Mouse (Mus musculus) mouse embryonic stem cell (cell line): ENCODE measurements around the gene Tssk2.

Source experiments
- in situ Hi-C, 2 experiments: fragments of 300-500 bp; cut with MboI; formaldehyde crosslinking; loops; 1 replicate in 1 of 2; 3 replicates in 1 of 2; pipeline ENCODE4 v1.14.3; 2019 to 2020; ENCODE audit warnings: low sequenced_read_pairs in 2 of 2, low pct_unique_long_range_greater_than_20kb in 1 of 2, mixed read lengths in 1 of 2; ENCODE audit not compliant: unreplicated experiment in 1 of 2

Gene Tssk2

GRCm38 (mm10) chr16:17898462-17898861, at the start of gene Tssk2, which contains the start of gene Dgcr2:
Gene Tssk2, plus strand, starts transcription at chr16:17898637.
Gene Dgcr2, minus strand, starts transcription at chr16:17898562.
- in situ Hi-C loops, result no loop called here

GRCm38 (mm10) chr16:17848928-17849327, 49.5 kb upstream of the Tssk2 start:
- in situ Hi-C loops, result no loop called here

DNA sequence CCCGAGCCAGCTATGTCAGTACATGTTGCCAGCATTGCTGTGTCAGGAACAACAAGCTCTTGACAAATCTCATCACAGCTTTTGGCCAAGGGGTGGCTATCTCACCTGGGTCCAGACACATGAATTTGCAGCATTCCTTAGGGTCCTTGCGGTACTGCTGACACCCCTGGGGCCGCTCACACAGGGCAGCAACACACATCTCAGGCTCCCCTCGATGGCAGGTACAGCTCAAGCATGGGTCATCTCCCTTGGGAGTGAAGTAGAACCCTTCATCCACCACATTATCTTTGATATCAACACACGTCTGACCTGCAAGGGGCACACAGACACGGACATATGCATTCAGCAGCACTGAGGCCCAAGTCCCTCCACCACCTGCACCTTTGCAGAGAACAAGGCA, 49.0 kb upstream of the Tssk2 start:
- in situ Hi-C loops, result no loop called here

DNA sequence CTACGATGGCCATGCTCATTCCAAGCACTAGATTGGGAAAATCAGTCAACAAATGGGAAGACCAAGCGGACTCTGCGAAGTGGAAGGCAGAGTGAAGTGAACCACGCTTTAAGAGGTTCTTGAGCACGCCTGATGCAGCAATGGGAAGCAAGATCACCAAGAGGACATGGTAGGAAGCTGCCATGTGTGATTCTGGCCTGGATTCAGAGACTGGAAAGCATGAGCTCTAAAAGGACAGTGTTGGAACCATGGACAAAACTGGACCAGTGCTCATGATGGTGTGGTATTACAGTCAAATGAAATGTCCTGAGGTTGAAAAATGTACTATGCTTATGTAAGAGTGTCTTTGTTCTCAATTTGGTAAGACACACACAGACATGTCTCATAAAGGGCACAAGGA, 47.1 kb upstream of the Tssk2 start:
- in situ Hi-C loops, result no loop called here

- in situ Hi-C loops, result no loop called here
These were observed 46.6 kb upstream of the Tssk2 start for GRCm38 (mm10) chr16:17851860-17852259.

GRCm38 (mm10) chr16:17853263-17853662, 45.2 kb upstream of the Tssk2 start:
- in situ Hi-C loops, result no loop called here

- in situ Hi-C loops, result no loop called here
These were observed 41.3 kb upstream of the Tssk2 start for GRCm38 (mm10) chr16:17857157-17857556.

- in situ Hi-C loops, result no loop called here
These were observed 39.8 kb upstream of the Tssk2 start for GRCm38 (mm10) chr16:17858592-17858991.

GRCm38 (mm10) chr16:17865293-17865692, 33.1 kb upstream of the Tssk2 start:
- in situ Hi-C loops, result no loop called here

DNA sequence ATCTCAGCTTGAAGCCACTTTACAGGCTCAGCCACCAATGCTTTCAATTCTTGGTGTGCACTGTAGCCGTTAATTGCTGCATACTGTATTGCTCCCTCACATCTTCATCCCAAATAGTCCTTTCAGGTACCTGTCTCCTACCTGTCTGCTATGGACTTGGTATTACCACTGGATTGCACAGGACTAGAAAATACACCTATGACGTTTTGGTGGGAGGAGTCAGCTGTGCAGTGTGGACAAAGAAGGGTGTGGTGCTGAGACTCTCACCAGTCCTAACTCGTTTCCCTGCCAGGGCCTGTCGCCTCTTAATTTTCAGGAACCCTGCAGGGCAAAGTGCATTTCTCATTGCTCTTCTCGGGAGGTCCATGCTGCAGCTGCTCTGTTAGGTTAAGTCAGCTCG, 32.7 kb upstream of the Tssk2 start:
- in situ Hi-C loops, result no loop called here

GRCm38 (mm10) chr16:17871248-17871647, 27.2 kb upstream of the Tssk2 start:
- in situ Hi-C loops, result no loop called here

GRCm38 (mm10) chr16:17872995-17873394, 25.4 kb upstream of the Tssk2 start:
- in situ Hi-C loops, result no loop called here

DNA sequence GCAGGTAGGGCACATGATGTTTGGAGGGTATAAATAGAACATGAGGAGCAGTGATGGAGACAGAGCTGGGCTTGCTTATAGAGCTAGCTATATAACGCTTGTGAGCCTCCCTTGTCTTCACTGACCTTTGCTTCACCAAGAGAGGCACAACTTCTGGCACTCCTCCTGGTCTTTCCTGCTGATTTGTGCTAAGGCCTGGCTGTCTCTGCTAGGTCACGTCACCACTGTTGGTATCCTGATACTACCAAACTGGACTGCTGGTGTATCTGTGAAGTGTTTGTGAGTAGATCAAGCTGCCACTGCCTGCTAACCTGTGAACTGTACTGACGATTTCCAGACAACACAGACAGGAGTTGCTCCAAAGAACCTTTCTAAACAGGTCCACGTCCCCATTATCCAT, 23.3 kb upstream of the Tssk2 start:
- in situ Hi-C loops, result no loop called here

DNA sequence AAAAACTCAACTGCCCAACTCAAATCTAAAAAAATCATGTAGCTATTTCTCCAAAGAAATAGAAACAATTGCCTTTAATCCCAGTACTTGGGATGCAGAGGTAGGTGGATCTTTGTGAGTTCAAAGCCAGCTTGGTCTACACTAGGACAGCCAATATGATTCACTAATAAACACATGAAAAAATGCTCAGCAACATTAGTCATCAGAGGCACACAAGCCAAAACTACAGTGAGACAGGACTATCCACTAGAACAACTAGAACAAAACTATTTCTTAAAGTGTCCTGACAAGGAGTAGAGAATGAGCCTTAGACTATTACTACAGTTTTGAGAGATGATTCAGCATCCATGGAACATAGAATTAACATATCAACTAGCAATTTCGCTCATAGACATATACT, 22.3 kb upstream of the Tssk2 start:
- in situ Hi-C loops, result no loop called here

DNA sequence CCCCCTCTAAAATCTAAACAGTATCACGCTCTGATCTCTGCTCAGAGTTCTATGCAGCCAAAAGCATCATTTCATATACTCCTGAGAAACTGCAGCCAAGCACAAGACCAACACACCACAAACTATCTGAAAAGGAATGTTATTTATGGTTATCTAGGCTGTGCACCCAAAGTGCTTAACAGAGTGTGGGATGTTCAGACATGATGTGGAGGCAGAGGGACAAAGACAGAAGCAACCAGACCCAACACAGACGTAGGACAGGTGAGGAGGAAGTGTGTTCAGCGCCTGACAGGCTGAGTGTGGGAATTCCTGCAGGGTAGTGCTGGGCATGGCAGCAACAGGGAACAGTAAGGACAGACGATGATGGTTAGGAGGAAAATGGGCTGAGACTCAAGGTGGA, 18.9 kb upstream of the Tssk2 start:
- in situ Hi-C loops, result no loop called here

DNA sequence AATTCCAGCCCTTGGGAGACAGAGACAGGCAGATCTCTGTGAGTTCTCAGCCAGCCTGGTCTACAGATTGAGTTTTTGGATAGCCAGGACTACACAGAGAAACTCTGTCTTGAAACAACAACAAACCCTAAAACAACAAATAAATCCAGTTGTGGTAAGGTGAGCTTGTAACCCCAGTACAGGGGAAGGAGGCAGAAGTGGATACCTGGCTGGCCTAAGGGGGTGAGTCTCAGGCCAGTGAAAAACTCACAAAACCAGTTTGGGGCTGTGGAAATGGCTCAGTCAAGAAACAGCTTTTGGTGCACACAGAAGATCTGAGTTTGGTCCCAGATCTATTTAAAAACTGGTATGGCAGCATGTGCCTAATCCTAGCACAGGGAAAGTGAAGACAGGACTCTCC, 16.2 kb upstream of the Tssk2 start:
- in situ Hi-C loops, result no loop called here

DNA sequence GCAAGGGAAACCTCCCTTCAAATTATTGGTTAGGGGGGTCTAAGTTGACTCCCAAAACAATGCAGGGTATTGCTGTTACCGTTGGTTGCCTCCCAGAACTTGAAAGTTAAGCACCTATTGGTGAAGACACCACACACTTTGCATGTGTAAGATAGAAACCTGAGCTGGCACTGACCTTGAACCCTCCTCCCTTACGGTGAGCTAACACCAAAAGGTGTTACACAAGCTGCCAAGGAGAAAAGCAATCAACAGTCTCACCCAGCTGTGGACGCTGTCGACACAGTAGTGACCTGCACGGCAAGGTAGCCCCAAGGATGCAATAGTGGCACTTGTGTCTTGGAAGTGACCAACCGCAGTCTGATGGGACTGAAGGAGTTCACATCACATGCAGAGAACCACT, 14.3 kb upstream of the Tssk2 start:
- in situ Hi-C loops, result no loop called here

GRCm38 (mm10) chr16:17889689-17890341, 8.6 kb upstream of the Tssk2 start:
- in situ Hi-C loops, result no loop called here

- in situ Hi-C loops, result no loop called here
These were observed 8.1 kb upstream of the Tssk2 start for GRCm38 (mm10) chr16:17890342-17890727.

DNA sequence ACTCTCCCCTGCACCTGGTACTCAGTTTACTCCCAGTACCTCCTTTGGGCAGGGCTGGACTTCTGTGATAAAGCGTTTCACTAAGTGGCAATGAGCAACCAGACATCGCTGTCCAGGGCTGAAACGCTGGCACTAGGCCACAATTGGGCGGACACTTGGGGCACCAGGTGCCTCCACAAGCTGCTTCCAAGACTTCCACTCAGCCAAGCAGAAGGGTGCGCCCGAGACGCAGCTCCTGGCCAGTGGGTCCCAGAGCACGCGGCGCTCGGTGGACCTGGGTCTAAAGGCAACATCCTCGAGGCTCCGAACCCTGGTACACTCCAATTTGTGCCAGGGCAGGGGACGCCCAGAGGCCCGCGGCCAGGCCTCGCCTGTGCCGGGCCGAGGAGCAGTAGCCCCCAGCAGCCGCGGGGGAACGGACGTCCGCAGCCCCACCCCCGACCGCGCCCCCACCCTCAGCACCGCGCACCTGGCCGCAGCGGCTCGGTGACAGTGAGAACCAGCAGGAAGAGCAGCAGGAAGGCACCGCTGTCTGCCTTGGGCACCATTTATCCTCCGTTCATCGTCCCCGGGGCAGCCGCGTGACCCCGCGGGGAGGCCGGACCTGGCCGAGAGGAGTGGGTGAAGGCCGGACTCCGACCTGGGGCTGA, 7.4 kb upstream of the Tssk2 start:
- in situ Hi-C loops, result no loop called here
